Mouse (Mus musculus): Measurements from ENCODE around the gene Dcps. TPM values are rescaled to one million over a fixed set of nuclear protein-coding genes. Genes with fewer than 3 reads are reported as not detected.
A peak's percentile ranks its signal among the peaks of the same experiment; 100 is the strongest.

The Dcps gene
- polyA plus RNA-seq, 1 experiment from 2014 or later = 94.8 TPM

GRCm38 (mm10) chr9:35200529-35201060 is 24.7 kb upstream of the Dcps start:
- no peak overlapping the region for H3K27ac ChIP-seq (ENCODE audit: low read depth, low read length)
- peak overlapping the region; percentile 57 for H3K4me3 ChIP-seq (ENCODE audit: low read depth, low read length)

DNA sequence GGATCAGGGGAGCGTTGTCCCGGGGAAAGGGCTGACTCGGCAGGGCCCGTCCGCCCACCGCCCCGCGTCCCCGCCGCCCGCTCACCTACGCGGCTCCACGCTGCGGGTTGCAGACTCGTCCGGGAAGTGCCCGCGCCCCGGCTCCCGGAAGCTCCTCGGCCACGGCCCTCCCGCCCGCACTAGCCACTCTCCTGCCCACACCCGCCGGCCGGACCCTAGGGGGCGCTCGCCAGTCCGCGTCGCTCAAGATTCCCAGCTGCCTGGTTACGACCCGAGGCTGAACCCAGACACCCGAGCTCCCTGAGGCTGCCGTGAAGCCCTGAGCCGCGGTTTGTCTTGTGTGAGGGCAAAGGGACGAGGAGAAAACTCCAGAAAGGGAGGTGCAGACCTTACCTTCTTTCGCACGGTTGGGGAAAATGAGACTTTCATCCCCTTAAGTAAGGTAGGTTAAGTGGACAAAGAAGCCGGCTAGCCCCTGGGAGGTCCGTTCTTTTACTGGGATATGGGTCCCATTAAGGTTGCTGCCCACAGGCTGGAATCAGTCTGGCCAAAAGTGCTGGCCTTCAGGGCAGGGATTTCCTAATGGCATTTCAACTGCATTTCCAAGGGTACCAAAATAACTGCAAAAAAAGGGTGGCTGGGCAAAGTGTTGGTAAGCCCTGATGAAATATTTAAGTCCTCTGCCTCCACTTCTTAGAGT is 24.1 kb upstream of the Dcps start, which contains the start of the genes Srpr and Tirap:
Gene Srpr, plus strand, starts transcription at position 404 of the 700 bp plus-strand sequence.
Gene Tirap, minus strand, starts transcription at position 520 of the 700 bp plus-strand sequence.
- Histone ChIP-seq H3K27ac (ENCODE audit: low read depth, low read length) (no peak within 1 kb of the TSS), H3K4me1 (ENCODE audit: control insufficient read depth, insufficient read depth, low read length) (peaks cover 9% of the 10 kb centered on the region), H3K27me3 (replicated peaks; ENCODE audit: control insufficient read depth, insufficient read depth, low read length) (no peaks in the 10 kb centered on the region), H3K9ac (ENCODE audit: low read length) (peak within 1 kb of the TSS; percentile 71), H3K4me3 (ENCODE audit: low read depth, low read length) (peak within 1 kb of the TSS; percentile 57), H3K36me3 (ENCODE audit: control insufficient read depth, insufficient read depth, low read length) (peaks cover 7% of the 10 kb centered on the region), H3K9me3 (replicated peaks; ENCODE audit: control insufficient read depth, low read length) (no peaks in the 10 kb centered on the region), H3K4me2 (ENCODE audit: low read length) (peak within 1 kb of the TSS; percentile 55)
- peak; percentile 77 for DNase-seq (ENCODE audit: low spot score)
- under 1% methylated on average over 42 of the region's 44 CpGs for WGBS
- peak; percentile 96 for ATAC-seq

More at GRCm38 (mm10) chr9:35200529-35201060, 24.7 kb upstream of the Dcps start:
- Histone ChIP-seq H3K4me1 (ENCODE audit: control insufficient read depth, insufficient read depth, low read length) (peaks cover 9% of the 10 kb centered on the region), H3K9me3 (replicated peaks; ENCODE audit: control insufficient read depth, low read length) (no peaks in the 10 kb centered on the region), H3K27me3 (replicated peaks; ENCODE audit: control insufficient read depth, insufficient read depth, low read length) (no peaks in the 10 kb centered on the region), H3K36me3 (ENCODE audit: control insufficient read depth, insufficient read depth, low read length) (peaks cover 13% of the 10 kb centered on the region), H3K9ac (ENCODE audit: low read length) (peak overlapping the region; percentile 71; the same call in 1 of the 2 replicates), H3K4me2 (ENCODE audit: low read length) (peak overlapping the region; percentile 55)
- peak; percentile 11 for DNase-seq (ENCODE audit: low spot score)
- 72% methylated on average over 9 of the region's 9 CpGs for WGBS
- ATAC-seq = peak; percentile 8; the same call in 1 of the 2 replicates

DNA sequence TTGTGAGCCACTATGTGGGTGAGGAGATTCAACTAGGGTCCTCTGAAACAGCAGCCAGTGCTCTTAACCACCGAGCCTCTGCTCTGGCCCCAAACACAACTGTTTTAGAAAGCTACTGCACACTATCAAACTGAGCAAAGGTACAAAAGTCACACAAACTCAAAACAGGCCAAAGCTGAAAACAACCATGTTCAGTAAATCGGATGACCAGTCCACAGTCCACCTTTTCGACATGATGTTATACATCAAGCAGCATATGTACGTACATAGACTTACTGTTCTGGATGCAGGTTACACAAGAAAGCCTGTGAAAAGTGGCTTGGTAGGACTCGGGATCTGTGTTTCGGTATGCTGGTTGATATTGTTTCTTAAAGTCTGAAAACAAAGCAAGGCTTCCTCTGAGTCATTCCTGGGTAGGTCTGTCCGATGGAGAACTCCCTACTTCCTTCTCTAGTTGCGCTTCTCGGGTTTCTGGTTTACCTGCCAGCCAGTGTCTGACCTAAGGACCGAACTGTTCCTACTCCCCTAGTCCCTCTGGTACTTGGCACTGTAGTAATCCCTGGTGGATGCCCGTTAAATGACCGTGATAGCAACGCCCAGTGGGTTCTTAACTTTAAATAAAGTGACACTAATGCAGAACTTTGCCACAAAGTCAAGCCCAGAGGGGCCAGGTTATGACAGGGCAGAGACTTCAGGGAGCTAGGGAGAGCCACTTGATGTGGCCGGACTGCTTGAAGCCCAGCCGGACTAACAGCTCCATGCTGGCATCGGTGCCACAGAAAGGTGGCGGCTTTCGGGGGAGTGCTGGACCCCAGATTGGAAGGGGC is 23.3 kb upstream of the Dcps start:
- Histone ChIP-seq H3K4me2 (ENCODE audit: low read length) (peak overlapping the region; percentile 55), H3K9me3 (replicated peaks; ENCODE audit: control insufficient read depth, low read length) (no peaks in the 10 kb centered on the region), H3K27ac (ENCODE audit: low read depth, low read length) (no peak overlapping the region), H3K9ac (ENCODE audit: low read length) (peak overlapping the region; percentile 71), H3K4me1 (ENCODE audit: control insufficient read depth, insufficient read depth, low read length) (peaks cover 9% of the 10 kb centered on the region), H3K4me3 (ENCODE audit: low read depth, low read length) (peak overlapping the region; percentile 57), H3K27me3 (replicated peaks; ENCODE audit: control insufficient read depth, insufficient read depth, low read length) (no peaks in the 10 kb centered on the region), H3K36me3 (ENCODE audit: control insufficient read depth, insufficient read depth, low read length) (no peaks in the 10 kb centered on the region; the same call in 1 of the 2 replicates)
- ATAC-seq (peak; percentile 40), DNase-seq (ENCODE audit: low spot score) (no peak)
- 27% methylated on average over 18 of the region's 18 CpGs for WGBS

GRCm38 (mm10) chr9:35198351-35198750 is 22.5 kb upstream of the Dcps start:
- Histone ChIP-seq H3K4me1 (ENCODE audit: control insufficient read depth, insufficient read depth, low read length) (peaks cover 9% of the 10 kb centered on the region), H3K9me3 (replicated peaks; ENCODE audit: control insufficient read depth, low read length) (no peaks in the 10 kb centered on the region), H3K36me3 (ENCODE audit: control insufficient read depth, insufficient read depth, low read length) (no peaks in the 10 kb centered on the region), H3K4me3 (ENCODE audit: low read depth, low read length) (no peak overlapping the region), H3K27me3 (replicated peaks; ENCODE audit: control insufficient read depth, insufficient read depth, low read length) (no peaks in the 10 kb centered on the region), H3K27ac (ENCODE audit: low read depth, low read length) (no peak overlapping the region), H3K9ac (ENCODE audit: low read length) (no peak overlapping the region), H3K4me2 (ENCODE audit: low read length) (no peak overlapping the region)
- 77% methylated on average over 10 of the region's 10 CpGs for WGBS
- DNase-seq (ENCODE audit: low spot score) = no peak
- ATAC-seq = no peak

DNA sequence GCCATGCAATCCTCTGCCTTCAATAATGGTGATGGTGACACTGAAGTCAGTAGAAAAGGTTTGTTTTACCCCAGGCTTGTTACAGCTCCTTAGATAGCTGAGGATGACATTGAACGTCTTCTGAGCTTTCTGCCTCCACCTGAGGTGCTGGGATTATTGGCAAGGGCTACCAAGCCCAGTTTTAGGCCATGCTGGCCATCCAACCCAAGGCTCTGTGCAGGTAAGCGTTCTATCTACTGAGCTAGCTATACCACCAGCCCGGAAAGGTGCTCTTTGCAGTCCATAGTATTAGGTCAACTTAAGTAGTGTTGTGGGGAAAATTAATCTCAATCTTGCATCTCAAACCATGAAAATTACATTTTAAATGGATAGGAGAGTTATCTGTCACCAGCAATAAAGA is 21.8 kb upstream of the Dcps start:
- no peak overlapping the region for H3K27ac ChIP-seq (ENCODE audit: low read depth, low read length)
- H3K4me1 ChIP-seq (ENCODE audit: control insufficient read depth, insufficient read depth, low read length) = peaks cover 9% of the 10 kb centered on the region
- no peak for DNase-seq (ENCODE audit: low spot score)
- 88% methylated on average over 3 of the region's 3 CpGs for WGBS
- H3K36me3 ChIP-seq (ENCODE audit: control insufficient read depth, insufficient read depth, low read length) = no peaks in the 10 kb centered on the region
- H3K9me3 ChIP-seq (replicated peaks; ENCODE audit: control insufficient read depth, low read length) = no peaks in the 10 kb centered on the region
- ATAC-seq = no peak
- no peak overlapping the region for H3K4me2 ChIP-seq (ENCODE audit: low read length)
- no peak overlapping the region for H3K4me3 ChIP-seq (ENCODE audit: low read depth, low read length)
- no peaks in the 10 kb centered on the region for H3K27me3 ChIP-seq (replicated peaks; ENCODE audit: control insufficient read depth, insufficient read depth, low read length)
- H3K9ac ChIP-seq (ENCODE audit: low read length) = no peak overlapping the region

DNA sequence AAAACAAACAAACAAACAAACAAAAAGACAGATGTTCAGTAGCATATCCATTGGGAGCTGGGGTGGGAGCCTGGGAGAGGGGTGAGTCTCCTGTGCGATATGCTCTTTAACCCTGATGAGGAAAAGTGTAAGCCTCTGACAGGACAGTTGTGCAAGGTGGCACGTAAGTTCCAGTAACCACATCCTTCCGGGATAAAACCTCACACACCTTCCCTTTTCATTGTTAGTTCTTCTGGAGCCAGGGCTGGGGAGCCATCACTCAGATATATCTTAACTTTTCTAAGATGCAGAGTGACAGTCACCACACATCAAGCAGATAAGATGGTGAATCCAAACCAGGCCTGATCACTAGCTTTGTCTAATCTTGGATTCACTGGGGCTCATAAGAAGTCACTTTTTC is 18.2 kb upstream of the Dcps start:
- 94% methylated on average over 3 of the region's 3 CpGs for WGBS

GRCm38 (mm10) chr9:35192983-35193542 is 17.2 kb upstream of the Dcps start:
- 0 out of 2 replicates have a peak, but pooled peaks cover 2% of the 10 kb centered on the region for H3K4me1 ChIP-seq (ENCODE audit: control insufficient read depth, insufficient read depth, low read length)
- no peak overlapping the region for H3K27ac ChIP-seq (ENCODE audit: low read depth, low read length)
- no peak overlapping the region for H3K4me3 ChIP-seq (ENCODE audit: low read depth, low read length)
- H3K27me3 ChIP-seq (replicated peaks; ENCODE audit: control insufficient read depth, insufficient read depth, low read length) = no peaks in the 10 kb centered on the region
- H3K9me3 ChIP-seq (replicated peaks; ENCODE audit: control insufficient read depth, low read length) = no peaks in the 10 kb centered on the region
- ATAC-seq (no peak), DNase-seq (ENCODE audit: low spot score) (no peak)
- no peak overlapping the region for H3K9ac ChIP-seq (ENCODE audit: low read length)
- 78% methylated on average over 11 of the region's 11 CpGs for WGBS
- H3K4me2 ChIP-seq (ENCODE audit: low read length) = no peak overlapping the region
- H3K36me3 ChIP-seq (ENCODE audit: control insufficient read depth, insufficient read depth, low read length) = 0 out of 2 replicates have a peak, but pooled peaks cover 8% of the 10 kb centered on the region

More for the DNA sequence above, 18.2 kb upstream of the Dcps start:
- ATAC-seq = no peak
- Histone ChIP-seq H3K4me2 (ENCODE audit: low read length) (no peak overlapping the region), H3K9ac (ENCODE audit: low read length) (no peak overlapping the region), H3K27me3 (replicated peaks; ENCODE audit: control insufficient read depth, insufficient read depth, low read length) (no peaks in the 10 kb centered on the region), H3K4me1 (ENCODE audit: control insufficient read depth, insufficient read depth, low read length) (0 out of 2 replicates have a peak, but pooled peaks cover under 1% of the 10 kb centered on the region), H3K36me3 (ENCODE audit: control insufficient read depth, insufficient read depth, low read length) (0 out of 2 replicates have a peak, but pooled peaks cover 5% of the 10 kb centered on the region), H3K4me3 (ENCODE audit: low read depth, low read length) (no peak overlapping the region), H3K27ac (ENCODE audit: low read depth, low read length) (no peak overlapping the region), H3K9me3 (replicated peaks; ENCODE audit: control insufficient read depth, low read length) (no peaks in the 10 kb centered on the region)
- DNase-seq (ENCODE audit: low spot score) = no peak

- Histone ChIP-seq H3K9me3 (replicated peaks; ENCODE audit: control insufficient read depth, low read length) (no peaks in the 10 kb centered on the region), H3K4me3 (ENCODE audit: low read depth, low read length) (no peak overlapping the region), H3K27me3 (replicated peaks; ENCODE audit: control insufficient read depth, insufficient read depth, low read length) (no peaks in the 10 kb centered on the region), H3K9ac (ENCODE audit: low read length) (no peak overlapping the region), H3K4me2 (ENCODE audit: low read length) (no peak overlapping the region), H3K36me3 (ENCODE audit: control insufficient read depth, insufficient read depth, low read length) (peaks cover 8% of the 10 kb centered on the region; the same call in 1 of the 2 replicates), H3K4me1 (ENCODE audit: control insufficient read depth, insufficient read depth, low read length) (0 out of 2 replicates have a peak, but pooled peaks cover 2% of the 10 kb centered on the region), H3K27ac (ENCODE audit: low read depth, low read length) (no peak overlapping the region)
- DNase-seq (ENCODE audit: low spot score) (peak; percentile 78), ATAC-seq (peak; percentile 60; the same call in 1 of the 2 replicates)
- 56% methylated on average over 22 of the region's 22 CpGs for WGBS
Observed at GRCm38 (mm10) chr9:35188700-35189099, 12.8 kb upstream of the Dcps start.
